Mouse (Mus musculus): ENCODE measurements around the gene 0610040J01Rik. TPM values are rescaled to one million over a fixed set of nuclear protein-coding genes. Genes with fewer than 3 reads are reported as not detected.

0610040J01Rik gene
- polyA plus RNA-seq, 1 experiment from 2014 or later: 0.94 TPM

DNA sequence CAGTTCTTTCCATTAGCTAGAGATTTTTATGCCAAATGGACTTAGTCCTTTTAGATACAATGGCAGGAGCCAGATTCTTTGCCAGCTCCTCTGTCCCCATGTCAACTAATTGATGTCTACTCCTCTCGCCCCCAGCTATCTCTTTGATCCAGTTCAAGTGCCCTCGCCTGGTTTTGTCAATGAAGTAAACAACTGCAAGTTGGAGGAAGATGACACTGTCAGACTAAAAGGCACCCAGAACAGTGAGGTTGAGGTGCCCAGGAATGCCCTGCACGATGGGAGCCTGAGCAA is 85.6 kb downstream of the 0610040J01Rik start:
- no peak for DNase-seq (ENCODE audit: low spot score)
- ATAC-seq (replicated peaks; ENCODE audit: low FRiP score): no peak
- H3K4me1 ChIP-seq (replicated peaks; ENCODE audit: control insufficient read depth, insufficient read depth, low read length): no peaks in the 10 kb centered on the region

DNA sequence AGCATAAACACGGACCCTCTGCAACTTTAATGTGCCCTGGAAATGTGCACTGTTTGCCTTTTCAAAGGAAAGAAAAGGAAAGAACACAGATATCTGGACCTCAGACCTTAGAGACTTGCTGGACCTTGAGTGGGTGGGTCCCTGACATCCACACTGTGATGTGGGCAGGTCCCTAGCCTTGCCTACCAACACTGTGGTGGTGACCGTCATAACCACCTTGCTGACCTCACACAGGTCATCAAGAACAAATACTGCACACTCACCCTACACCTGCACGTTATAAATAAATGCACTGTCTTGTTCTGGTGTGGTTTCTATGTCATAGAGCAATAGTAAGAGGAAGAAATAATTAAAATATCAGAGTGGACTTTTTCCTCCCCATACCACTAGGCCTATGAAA is 91.2 kb downstream of the 0610040J01Rik start:
- ATAC-seq (replicated peaks; ENCODE audit: low FRiP score) (no peak), DNase-seq (ENCODE audit: low spot score) (no peak)
- Histone ChIP-seq H3K27ac (ENCODE audit: low read depth, low read length) (no peak overlapping the region), H3K4me2 (ENCODE audit: low read depth, low read length, severe bottlenecking) (no peak overlapping the region), H3K4me3 (ENCODE audit: low read depth, low read length) (no peak overlapping the region), H3K9ac (ENCODE audit: low read length) (no peak overlapping the region), H3K9me3 (ENCODE audit: control insufficient read depth, low read length) (no peaks in the 10 kb centered on the region), H3K36me3 (ENCODE audit: control insufficient read depth, insufficient read depth, low read length) (no peaks in the 10 kb centered on the region), H3K4me1 (replicated peaks; ENCODE audit: control insufficient read depth, insufficient read depth, low read length) (no peaks in the 10 kb centered on the region), H3K27me3 (ENCODE audit: control insufficient read depth, insufficient read depth, low read length) (no peaks in the 10 kb centered on the region)
- 85% methylated on average over 3 of the region's 3 CpGs for WGBS

More for the DNA sequence above, 85.6 kb downstream of the 0610040J01Rik start:
- H3K27me3 ChIP-seq (ENCODE audit: control insufficient read depth, insufficient read depth, low read length): no peaks in the 10 kb centered on the region
- 91% methylated on average over 3 of the region's 3 CpGs for WGBS
- no peaks in the 10 kb centered on the region for H3K36me3 ChIP-seq (ENCODE audit: control insufficient read depth, insufficient read depth, low read length)
- no peaks in the 10 kb centered on the region for H3K9me3 ChIP-seq (ENCODE audit: control insufficient read depth, low read length)
- no peak overlapping the region for H3K9ac ChIP-seq (ENCODE audit: low read length)
- no peak overlapping the region for H3K4me2 ChIP-seq (ENCODE audit: low read depth, low read length, severe bottlenecking)
- H3K4me3 ChIP-seq (ENCODE audit: low read depth, low read length): no peak overlapping the region
- H3K27ac ChIP-seq (ENCODE audit: low read depth, low read length): no peak overlapping the region

DNA sequence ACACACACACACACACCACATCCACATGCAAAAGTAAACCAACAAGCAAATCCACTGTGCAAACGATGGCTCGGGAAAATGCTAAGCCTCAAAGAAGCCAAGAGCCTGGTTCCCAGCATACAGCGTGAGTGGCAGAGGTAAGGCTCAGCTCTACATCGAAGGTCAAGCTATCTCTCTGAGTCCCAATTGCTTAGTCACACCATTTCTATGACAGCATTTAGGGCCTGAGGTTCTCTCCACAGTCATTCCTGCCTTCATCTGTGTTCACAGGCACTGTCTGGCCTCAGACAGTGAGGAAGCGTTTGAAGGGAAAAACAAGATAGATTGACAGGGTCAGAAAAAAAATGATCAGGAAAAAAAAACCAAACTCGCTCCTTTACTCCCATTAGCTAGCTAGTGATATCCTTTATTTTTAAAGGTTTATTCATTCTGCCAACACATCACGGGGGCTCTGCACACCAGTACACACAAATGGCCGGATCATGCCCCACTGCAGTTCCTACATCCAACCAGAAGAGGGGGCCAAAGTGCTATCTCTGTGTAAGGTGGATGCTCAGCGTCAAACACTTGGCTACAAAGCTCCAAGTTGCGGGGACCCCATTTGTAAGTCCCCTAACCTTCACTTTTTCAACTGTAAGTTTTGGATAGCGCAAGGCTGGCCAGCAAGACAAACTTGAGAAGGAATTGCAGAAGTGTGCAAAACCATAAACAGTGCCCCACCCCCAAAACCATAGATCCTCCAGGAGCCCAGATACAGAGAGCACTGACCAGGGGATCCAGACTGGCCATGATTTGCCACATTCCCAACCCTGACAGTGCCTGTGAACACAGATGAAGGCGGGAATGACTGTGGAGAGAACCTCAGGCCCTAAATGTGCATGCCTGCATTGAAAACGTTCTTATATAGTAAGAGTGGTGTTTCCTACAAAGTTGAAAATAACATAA is 94.3 kb downstream of the 0610040J01Rik start:
- ATAC-seq (replicated peaks; ENCODE audit: low FRiP score): peak; percentile 82

DNA sequence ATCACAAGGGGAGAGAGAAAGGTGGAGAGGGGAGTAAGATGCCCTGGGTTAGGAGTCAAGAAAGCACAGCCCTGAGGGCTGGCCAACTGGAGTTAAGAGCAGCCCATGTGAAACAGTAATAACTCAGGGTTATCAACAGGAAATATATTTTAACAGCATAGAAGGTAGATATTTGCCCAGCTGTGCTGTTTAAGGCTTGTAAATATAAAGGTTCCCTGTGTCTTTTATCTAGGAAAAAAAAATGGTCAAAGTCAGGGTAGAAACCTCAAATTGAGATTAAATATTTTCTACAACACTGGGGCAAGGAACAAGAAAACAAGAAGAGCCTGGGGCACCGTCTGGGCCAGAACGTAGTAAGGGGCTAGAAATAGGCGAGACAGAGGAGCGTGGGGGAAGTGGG is 95.3 kb downstream of the 0610040J01Rik start:
- Histone ChIP-seq H3K9me3 (ENCODE audit: control insufficient read depth, low read length) (no peaks in the 10 kb centered on the region), H3K27ac (ENCODE audit: low read depth, low read length) (no peak overlapping the region), H3K9ac (ENCODE audit: low read length) (no peak overlapping the region), H3K4me2 (ENCODE audit: low read depth, low read length, severe bottlenecking) (no peak overlapping the region), H3K36me3 (ENCODE audit: control insufficient read depth, insufficient read depth, low read length) (no peaks in the 10 kb centered on the region; the same call in 1 of the 2 replicates), H3K27me3 (ENCODE audit: control insufficient read depth, insufficient read depth, low read length) (no peaks in the 10 kb centered on the region), H3K4me1 (replicated peaks; ENCODE audit: control insufficient read depth, insufficient read depth, low read length) (no peaks in the 10 kb centered on the region), H3K4me3 (ENCODE audit: low read depth, low read length) (no peak overlapping the region)
- WGBS: 84% methylated on average over 4 of the region's 4 CpGs
- DNase-seq (ENCODE audit: low spot score) (no peak), ATAC-seq (replicated peaks; ENCODE audit: low FRiP score) (no peak)

More for the DNA sequence above, 94.3 kb downstream of the 0610040J01Rik start:
- no peaks in the 10 kb centered on the region for H3K27me3 ChIP-seq (ENCODE audit: control insufficient read depth, insufficient read depth, low read length)
- 44% methylated on average over 13 of the region's 13 CpGs for WGBS
- no peak overlapping the region for H3K4me3 ChIP-seq (ENCODE audit: low read depth, low read length)
- H3K27ac ChIP-seq (ENCODE audit: low read depth, low read length): no peak overlapping the region
- no peak overlapping the region for H3K9ac ChIP-seq (ENCODE audit: low read length)
- H3K4me2 ChIP-seq (ENCODE audit: low read depth, low read length, severe bottlenecking): no peak overlapping the region
- no peaks in the 10 kb centered on the region for H3K4me1 ChIP-seq (replicated peaks; ENCODE audit: control insufficient read depth, insufficient read depth, low read length)
- no peaks in the 10 kb centered on the region for H3K9me3 ChIP-seq (ENCODE audit: control insufficient read depth, low read length)
- peak; percentile 90 for DNase-seq (ENCODE audit: low spot score)
- H3K36me3 ChIP-seq (ENCODE audit: control insufficient read depth, insufficient read depth, low read length): no peaks in the 10 kb centered on the region; the same call in 1 of the 2 replicates

DNA sequence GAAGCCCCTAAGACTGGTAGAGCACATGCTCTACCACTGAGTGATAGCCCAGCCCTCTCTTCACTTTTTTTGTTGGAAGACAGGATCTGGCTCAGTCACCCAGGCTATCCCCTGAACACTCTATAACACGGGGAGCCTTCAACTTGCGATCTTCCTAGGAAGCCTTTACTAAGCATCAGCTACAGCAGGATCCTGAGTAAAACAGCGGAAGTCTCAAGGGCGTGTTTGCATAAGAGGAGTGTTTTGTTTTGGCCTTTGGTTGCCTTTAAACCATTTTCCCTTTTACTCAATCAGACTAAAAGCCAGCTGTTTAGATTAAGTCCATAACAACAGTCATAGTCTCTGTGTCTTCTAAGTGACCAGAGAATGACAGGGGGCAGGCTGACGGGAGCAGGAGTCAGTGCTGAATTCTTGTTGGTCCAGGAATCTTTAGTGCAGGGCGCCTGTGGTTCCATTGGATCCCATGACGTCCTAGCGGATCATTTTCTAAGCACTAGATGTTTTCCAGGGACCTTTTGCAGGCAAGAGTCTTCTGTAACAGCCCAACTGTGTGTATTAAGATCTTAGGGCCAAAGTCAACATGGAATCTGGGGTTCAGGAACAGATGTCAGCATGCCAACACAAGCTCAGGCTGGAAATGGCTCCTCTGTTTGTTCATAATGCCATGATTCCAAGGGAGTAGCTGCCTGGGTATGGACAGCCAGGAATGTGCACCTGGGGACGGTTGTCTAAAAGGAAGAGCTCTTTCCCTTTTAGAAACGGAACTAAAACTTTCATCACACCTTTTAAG is 98.2 kb downstream of the 0610040J01Rik start:
- no peak for ATAC-seq (replicated peaks; ENCODE audit: low FRiP score)
- H3K4me2 ChIP-seq (ENCODE audit: low read depth, low read length, severe bottlenecking): no peak overlapping the region
- no peaks in the 10 kb centered on the region; the same call in 1 of the 2 replicates for H3K36me3 ChIP-seq (ENCODE audit: control insufficient read depth, insufficient read depth, low read length)
- no peak overlapping the region for H3K9ac ChIP-seq (ENCODE audit: low read length)
- H3K27ac ChIP-seq (ENCODE audit: low read depth, low read length): no peak overlapping the region
- no peaks in the 10 kb centered on the region for H3K9me3 ChIP-seq (ENCODE audit: control insufficient read depth, low read length)
- no peaks in the 10 kb centered on the region for H3K27me3 ChIP-seq (ENCODE audit: control insufficient read depth, insufficient read depth, low read length)
- no peak for DNase-seq (ENCODE audit: low spot score)
- WGBS: 90% methylated on average over 10 of the region's 10 CpGs
- H3K4me1 ChIP-seq (replicated peaks; ENCODE audit: control insufficient read depth, insufficient read depth, low read length): no peaks in the 10 kb centered on the region
- no peak overlapping the region for H3K4me3 ChIP-seq (ENCODE audit: low read depth, low read length)

DNA sequence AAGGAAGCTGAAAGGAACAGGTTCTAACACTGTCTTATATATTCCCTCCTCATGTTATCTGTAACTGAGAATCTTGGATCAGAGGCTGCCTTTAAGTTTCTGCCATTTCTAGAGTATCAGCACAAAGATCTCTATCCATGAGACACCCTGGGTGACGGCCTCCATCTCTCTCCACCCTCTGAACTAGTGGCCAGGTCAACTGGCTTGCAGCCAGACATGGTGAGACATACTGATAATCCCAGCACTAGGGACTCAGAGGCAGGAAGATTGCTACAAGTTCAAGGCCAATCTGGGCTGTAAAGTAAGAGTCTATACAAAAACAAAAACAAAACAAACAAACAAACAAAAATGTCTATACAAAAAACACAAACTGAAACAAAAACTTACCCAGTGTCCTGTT is 102.7 kb downstream of the 0610040J01Rik start:
- no peak overlapping the region for H3K4me3 ChIP-seq (ENCODE audit: low read depth, low read length)
- whole genome bisulfite sequencing: 66% methylated on average over 1 of the region's 1 CpGs
- H3K4me1 ChIP-seq (replicated peaks; ENCODE audit: control insufficient read depth, insufficient read depth, low read length): no peaks in the 10 kb centered on the region
- H3K27me3 ChIP-seq (ENCODE audit: control insufficient read depth, insufficient read depth, low read length): no peaks in the 10 kb centered on the region
- ATAC-seq (replicated peaks; ENCODE audit: low FRiP score) (no peak), DNase-seq (ENCODE audit: low spot score) (no peak)
- H3K36me3 ChIP-seq (ENCODE audit: control insufficient read depth, insufficient read depth, low read length): no peaks in the 10 kb centered on the region; the same call in 1 of the 2 replicates
- H3K27ac ChIP-seq (ENCODE audit: low read depth, low read length): no peak overlapping the region
- H3K9ac ChIP-seq (ENCODE audit: low read length): no peak overlapping the region
- no peaks in the 10 kb centered on the region for H3K9me3 ChIP-seq (ENCODE audit: control insufficient read depth, low read length)
- H3K4me2 ChIP-seq (ENCODE audit: low read depth, low read length, severe bottlenecking): no peak overlapping the region

DNA sequence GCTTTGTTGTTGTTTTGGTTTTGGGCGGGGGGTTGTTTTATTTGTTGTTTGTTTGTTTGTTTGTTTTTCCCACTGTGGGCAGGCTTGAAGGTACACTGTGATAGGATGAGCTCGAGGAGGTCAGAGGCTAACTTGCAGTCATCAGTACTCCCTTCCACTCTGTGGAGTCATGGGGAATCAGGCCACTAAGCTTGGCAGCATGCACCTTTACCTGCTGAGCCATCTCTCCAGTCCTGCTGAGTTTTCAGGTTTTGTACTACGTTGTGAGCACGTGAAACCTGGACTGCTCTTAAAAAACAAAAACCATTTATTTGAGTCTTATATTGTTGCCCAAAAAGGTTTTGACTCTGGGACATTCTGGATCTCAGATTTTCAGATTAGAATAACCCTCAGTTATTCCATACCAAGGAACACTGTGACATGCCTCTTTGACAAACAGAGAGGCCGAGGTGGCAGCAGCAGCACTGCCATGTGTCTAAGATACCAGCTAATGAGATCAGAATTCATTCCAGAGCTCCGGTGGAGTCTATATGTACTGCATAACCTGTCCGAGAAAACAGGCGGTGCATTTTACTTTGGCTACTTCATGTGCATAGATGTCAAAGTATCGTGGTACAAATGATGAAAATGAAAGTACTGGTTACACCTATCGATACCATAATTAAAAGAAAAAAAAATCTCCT is 104.4 kb downstream of the 0610040J01Rik start:
- no peak overlapping the region for H3K9ac ChIP-seq (ENCODE audit: low read length)
- H3K27me3 ChIP-seq (ENCODE audit: control insufficient read depth, insufficient read depth, low read length): no peaks in the 10 kb centered on the region
- no peaks in the 10 kb centered on the region for H3K36me3 ChIP-seq (ENCODE audit: control insufficient read depth, insufficient read depth, low read length)
- no peaks in the 10 kb centered on the region for H3K9me3 ChIP-seq (ENCODE audit: control insufficient read depth, low read length)
- no peak for ATAC-seq (replicated peaks; ENCODE audit: low FRiP score)
- DNase-seq (ENCODE audit: low spot score): no peak
- 93% methylated on average over 10 of the region's 10 CpGs for WGBS
- H3K27ac ChIP-seq (ENCODE audit: low read depth, low read length): no peak overlapping the region
- no peaks in the 10 kb centered on the region for H3K4me1 ChIP-seq (replicated peaks; ENCODE audit: control insufficient read depth, insufficient read depth, low read length)
- H3K4me2 ChIP-seq (ENCODE audit: low read depth, low read length, severe bottlenecking): no peak overlapping the region
- no peak overlapping the region for H3K4me3 ChIP-seq (ENCODE audit: low read depth, low read length)

DNA sequence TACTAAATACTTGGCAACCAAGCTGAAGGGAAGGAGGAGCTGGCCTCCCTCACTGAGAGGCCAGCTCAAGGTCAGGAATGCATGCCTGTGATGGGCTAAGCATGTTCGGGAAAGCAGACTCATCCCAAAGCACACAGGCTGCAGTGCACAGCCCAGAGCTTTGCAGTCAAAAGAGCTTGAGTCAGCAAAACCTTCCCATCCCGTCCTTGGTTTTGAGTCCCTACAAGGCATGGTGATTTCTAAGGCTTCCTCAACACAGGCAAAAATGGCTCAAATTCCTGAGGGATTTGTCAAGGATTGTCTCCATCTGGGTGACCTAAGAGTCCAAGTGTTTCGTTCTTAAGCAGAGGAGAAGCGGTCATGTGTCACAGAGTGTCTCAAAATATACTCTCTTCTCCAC is 106.0 kb downstream of the 0610040J01Rik start:
- Histone ChIP-seq H3K4me1 (replicated peaks; ENCODE audit: control insufficient read depth, insufficient read depth, low read length) (no peaks in the 10 kb centered on the region), H3K36me3 (ENCODE audit: control insufficient read depth, insufficient read depth, low read length) (no peaks in the 10 kb centered on the region), H3K4me2 (ENCODE audit: low read depth, low read length, severe bottlenecking) (no peak overlapping the region), H3K9ac (ENCODE audit: low read length) (no peak overlapping the region), H3K27me3 (ENCODE audit: control insufficient read depth, insufficient read depth, low read length) (no peaks in the 10 kb centered on the region), H3K9me3 (ENCODE audit: control insufficient read depth, low read length) (no peaks in the 10 kb centered on the region), H3K27ac (ENCODE audit: low read depth, low read length) (no peak overlapping the region), H3K4me3 (ENCODE audit: low read depth, low read length) (no peak overlapping the region)
- 85% methylated on average over 4 of the region's 4 CpGs for WGBS
- ATAC-seq (replicated peaks; ENCODE audit: low FRiP score) (no peak), DNase-seq (ENCODE audit: low spot score) (no peak)
